Mouse (Mus musculus) hindbrain, embryonic 14.5 days (tissue): ENCODE results near the gene E330014E10Rik. TPM values are rescaled to one million over a fixed set of nuclear protein-coding genes. Genes with fewer than 3 reads are reported as not detected.
"Not testable (repeated sequence)": the region's sequence is repeated elsewhere in the genome, so short reads cannot be mapped to it uniquely, and the experiment has no call there.

Source experiments
- ATAC-seq: fragments of 200-750 bp; cut with Nextera tagmentation; 2 replicates; pipeline ENCODE4 v1.8.0; 2017; ENCODE audit warnings: moderate number of reproducible peaks, mild to moderate bottlenecking, moderate TSS enrichment, moderate library complexity; ENCODE audit not compliant: low FRiP score
- DNase-seq: peaks from one replicate; pipeline ENCODE4 v3.0.0-alpha.2; 2015; ENCODE audit warnings: low spot score
- H3K27ac ChIP-seq: fragments of 300-500 bp; sonication (generic); 2 replicates; pipeline ENCODE4 v1.5.1; 2014; ENCODE audit warnings: mild to moderate bottlenecking, moderate library complexity
- H3K27me3 ChIP-seq: fragments of 300-500 bp; sonication (generic); 2 replicates; pipeline ENCODE4 v1.6.1; 2014; ENCODE audit warnings: mild to moderate bottlenecking, low read length, mixed read lengths; ENCODE audit not compliant: control insufficient read depth, insufficient read depth
- H3K36me3 ChIP-seq: fragments of 300-500 bp; sonication (generic); replicated peaks from 2 replicates; pipeline ENCODE4 v1.6.1; 2014; ENCODE audit not compliant: control insufficient read depth, insufficient read depth
- H3K4me1 ChIP-seq: fragments of 300-500 bp; sonication (generic); replicated peaks from 2 replicates; pipeline ENCODE4 v1.6.1; 2014; ENCODE audit warnings: antibody characterized with exemption, low read length, mixed read lengths; ENCODE audit not compliant: control insufficient read depth, insufficient read depth
- H3K4me2 ChIP-seq: fragments of 300-500 bp; sonication (generic); replicated peaks from 2 replicates; pipeline ENCODE4 v1.6.1; 2014; ENCODE audit warnings: mild to moderate bottlenecking, moderate library complexity
- H3K4me3 ChIP-seq: fragments of 300-500 bp; sonication (generic); replicated peaks from 2 replicates; pipeline ENCODE4 v1.5.1; 2014; ENCODE audit warnings: mild to moderate bottlenecking, low read length
- H3K9ac ChIP-seq: fragments of 300-500 bp; sonication (generic); 2 replicates; pipeline ENCODE4 v1.6.1; 2014
- H3K9me3 ChIP-seq: fragments of 300-500 bp; sonication (generic); 2 replicates; pipeline ENCODE4 v1.6.1; 2016; ENCODE audit warnings: low read length; ENCODE audit not compliant: control insufficient read depth
- WGBS: fragments of 180-500 bp; shearing (Covaris S2); extraction: QIAGEN DNeasy Blood & Tissue Kit; methylation state at CpG from one replicate; pipeline ENCODE4 v1.1.7; 2014; 5-methylcytosine and 5-hydroxymethylcytosine counted together
- polyA plus RNA-seq: library from polyadenylated mRNA; unstranded; fragments of >200 nt; fragmentation: Nextera tagmentation; extraction: Ambion mirVana; gene quantifications from 2 replicates; pipeline ENCODE4 v1.2.1, GENCODE M21; 2014

E330014E10Rik gene
- polyA plus RNA-seq: not detected in 2 replicates

- not testable (repeated sequence) for H3K27ac ChIP-seq, H3K9ac ChIP-seq, H3K4me2 ChIP-seq, ATAC-seq, H3K27me3 ChIP-seq, H3K4me1 ChIP-seq, DNase-seq, H3K9me3 ChIP-seq, H3K4me3 ChIP-seq, H3K36me3 ChIP-seq
- WGBS: no CpG with 5 or more reads among the region's 2 CpGs
Measured at GRCm38 (mm10) chr5:95775690-95776089, at the start of gene E330014E10Rik. E330014E10Rik (plus strand) TSS chr5:95775990.

- H3K9me3 ChIP-seq, H3K27me3 ChIP-seq, ATAC-seq, DNase-seq, H3K27ac ChIP-seq, H3K4me3 ChIP-seq, H3K4me2 ChIP-seq, H3K36me3 ChIP-seq, H3K4me1 ChIP-seq, H3K9ac ChIP-seq: not testable (repeated sequence)
- no CpG with 5 or more reads among the region's 1 CpGs for WGBS
Measured at GRCm38 (mm10) chr5:95736073-95736472, 39.7 kb upstream of the E330014E10Rik start, which contains the start of gene Gm7978. Gm7978 (minus strand) TSS chr5:95736173.

- not testable (repeated sequence) for H3K27ac ChIP-seq, DNase-seq, H3K36me3 ChIP-seq, H3K9me3 ChIP-seq, H3K4me1 ChIP-seq, H3K4me2 ChIP-seq, H3K27me3 ChIP-seq, ATAC-seq, H3K9ac ChIP-seq, H3K4me3 ChIP-seq
- WGBS: no CpG with 5 or more reads among the region's 3 CpGs
Measured at GRCm38 (mm10) chr5:95741714-95742113, 34.1 kb upstream of the E330014E10Rik start, which contains the start of gene Gm7982. Gm7982 (plus strand) TSS chr5:95742014.

- DNase-seq, H3K36me3 ChIP-seq, H3K27me3 ChIP-seq, ATAC-seq, H3K4me2 ChIP-seq, H3K4me1 ChIP-seq, H3K9ac ChIP-seq, H3K4me3 ChIP-seq, H3K27ac ChIP-seq, H3K9me3 ChIP-seq: not testable (repeated sequence)
- WGBS: 72% methylated on average over 2 of the region's 2 CpGs
Measured at GRCm38 (mm10) chr5:95810841-95811240, 35.1 kb downstream of the E330014E10Rik start.

DNA sequence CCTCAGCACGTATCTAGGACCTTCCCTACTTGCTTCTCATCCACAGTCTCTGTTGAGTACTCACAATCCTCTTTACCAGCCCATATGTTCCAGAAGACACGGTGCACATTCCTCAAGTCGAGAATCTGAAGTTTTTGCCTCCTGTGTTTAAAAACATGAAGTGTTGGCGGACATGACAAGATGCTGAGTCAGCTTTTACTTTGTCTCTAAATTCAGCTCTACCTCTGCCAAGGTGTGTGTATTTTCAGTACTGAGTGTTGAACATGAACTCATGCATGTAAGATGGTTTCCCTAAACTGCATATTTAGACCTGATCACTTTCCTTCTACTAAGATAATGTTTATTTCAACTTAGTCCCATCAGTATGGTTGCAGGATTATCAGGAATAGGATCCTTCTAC, 60.8 kb downstream of the E330014E10Rik start:
- ATAC-seq: no peak
- no peak overlapping the region for H3K4me3 ChIP-seq
- no peak overlapping the region for H3K4me2 ChIP-seq
- 0 out of 2 replicates have a peak, but pooled peaks cover 6% of the 10 kb centered on the region for H3K9me3 ChIP-seq
- DNase-seq: no peak
- no peaks in the 10 kb centered on the region for H3K4me1 ChIP-seq
- no peaks in the 10 kb centered on the region for H3K36me3 ChIP-seq
- WGBS: 83% methylated on average over 4 of the region's 4 CpGs
- no peaks in the 10 kb centered on the region for H3K27me3 ChIP-seq
- no peak overlapping the region for H3K27ac ChIP-seq
- no peak overlapping the region for H3K9ac ChIP-seq

- 90% methylated on average over 3 of the region's 3 CpGs for WGBS
Measured at GRCm38 (mm10) chr5:95854030-95854429, 78.2 kb downstream of the E330014E10Rik start.

More at GRCm38 (mm10) chr5:95854030-95854429, 78.2 kb downstream of the E330014E10Rik start:
- Histone ChIP-seq H3K4me1 (no peaks in the 10 kb centered on the region), H3K9ac (no peak overlapping the region), H3K27ac (no peak overlapping the region), H3K9me3 (no peaks in the 10 kb centered on the region), H3K27me3 (no peaks in the 10 kb centered on the region), H3K36me3 (no peaks in the 10 kb centered on the region), H3K4me3 (no peak overlapping the region), H3K4me2 (no peak overlapping the region)
- DNase-seq (no peak), ATAC-seq (no peak)

Other genes with a start within 250 kb of the E330014E10Rik start
- gene Gm7971, start 181.1 kb upstream of the E330014E10Rik start, polyA plus RNA-seq: not detected in 2 replicates
- not detected in 2 replicates for gene Gm7978, start 39.8 kb upstream of the E330014E10Rik start, polyA plus RNA-seq
- not detected in 2 replicates for gene Gm7982, start 34.0 kb upstream of the E330014E10Rik start, polyA plus RNA-seq
- 0.23 TPM in 1 of 2 replicates, not detected in the other for gene Cxcl13, start 181.0 kb downstream of the E330014E10Rik start, polyA plus RNA-seq